Comparison of ENCODE assay signal across 16 mouse cellular contexts in the genomic region with DNA sequence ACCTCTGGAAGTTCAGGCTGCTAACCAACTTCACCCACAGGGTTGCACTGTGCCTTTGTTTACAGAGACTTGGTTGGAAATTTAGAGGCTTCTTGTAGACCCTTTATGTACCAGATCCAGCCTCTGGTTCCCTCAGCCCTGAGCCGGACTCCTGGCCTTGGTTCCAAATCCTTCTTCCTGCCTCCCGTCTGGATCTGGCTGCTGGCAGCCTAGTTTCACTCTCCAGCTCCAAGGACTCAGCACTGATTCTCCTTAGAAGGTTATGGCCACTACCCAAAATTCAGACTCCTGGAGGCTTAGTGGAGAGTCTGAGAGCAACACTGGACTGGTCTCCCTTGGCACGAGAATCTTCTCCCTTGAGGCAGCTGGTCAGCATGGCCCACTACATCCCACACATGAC. TPM values are rescaled to one million over a fixed set of nuclear protein-coding genes. Genes with fewer than 3 reads are reported as not detected.
"Had no signal": no experiment of that assay in that cellular context is flagged by ENCODE, and none has a peak within 500 bp of the region (broad histone marks: within the 10 kb centered on the region; RNA-seq: fewer than 3 reads in every experiment).

No protein-coding gene starts in this region.

- H3K27me3 ChIP-seq: liver, embryonic 13.5 days; liver, embryonic 15.5 days; megakaryocyte, embryonic 14.5 days; midbrain, embryonic 12.5 days; midbrain, embryonic 15.5 days; neural tube, embryonic 12.5 days; stomach, embryonic 15.5 days had no signal

- H3K4me2 ChIP-seq: liver, embryonic 11.5 days; liver, embryonic 13.5 days; liver, embryonic 15.5 days; midbrain, embryonic 12.5 days; midbrain, embryonic 15.5 days; neural tube, embryonic 12.5 days; stomach, embryonic 15.5 days had no signal

- H3K4me3 ChIP-seq: liver, embryonic 13.5 days; liver, embryonic 15.5 days; megakaryocyte, embryonic 14.5 days; midbrain, embryonic 12.5 days; midbrain, embryonic 15.5 days; neural tube, embryonic 12.5 days; stomach, embryonic 15.5 days had no signal

- H3K9me3 ChIP-seq: liver, embryonic 13.5 days; liver, embryonic 15.5 days; megakaryocyte, embryonic 14.5 days; midbrain, embryonic 12.5 days; midbrain, embryonic 15.5 days; neural tube, embryonic 12.5 days; stomach, embryonic 15.5 days had no signal

- H3K4me1 ChIP-seq: liver, embryonic 13.5 days; liver, embryonic 15.5 days; megakaryocyte, embryonic 14.5 days; midbrain, embryonic 12.5 days; midbrain, embryonic 15.5 days; neural tube, embryonic 12.5 days; stomach, embryonic 15.5 days had no signal

- ATAC-seq: liver, postnatal 0 days; midbrain, embryonic 15.5 days had no signal

- H3K27ac ChIP-seq: liver, embryonic 13.5 days; liver, embryonic 15.5 days; macrophage; midbrain, embryonic 12.5 days; midbrain, embryonic 15.5 days; neural tube, embryonic 12.5 days had no signal

- DNase-seq: liver; liver, embryonic 13.5 days; liver, postnatal 0 days; lung, postnatal 10 days; right cerebral cortex, postnatal 14 days; thymus, adult 2 months; thymus, postnatal 25 days; thymus, postnatal 4 days had no signal

- H3K9ac ChIP-seq: liver, embryonic 13.5 days; liver, embryonic 15.5 days; liver, postnatal 0 days; midbrain, embryonic 12.5 days; midbrain, embryonic 15.5 days; neural tube, embryonic 12.5 days; stomach, embryonic 15.5 days had no signal

- H3K36me3 ChIP-seq: liver, embryonic 13.5 days; liver, embryonic 15.5 days; midbrain, embryonic 12.5 days; midbrain, embryonic 15.5 days; neural tube, embryonic 12.5 days; stomach, embryonic 15.5 days had no signal

RNA-seq across cellular contexts. Expression of a gene that starts 43.3 kb away (rescaled TPM):
- polyA plus RNA-seq: macrophage had no signal
